Mouse (Mus musculus) frontal cortex, postnatal 14 days (tissue): ENCODE data around the gene Rgs6.

Source experiments
- DNase-seq, 2 experiments: peaks; one replicate each; pipeline ENCODE4 v3.0.0; 2022; ENCODE audit warnings: low spot score in 2 of 2

The Rgs6 gene

GRCm38 (mm10) chr12:82972661-82973060 lies 384.6 kb downstream of the Rgs6 start:
- no peak for DNase-seq

GRCm38 (mm10) chr12:82973771-82974170 lies 385.7 kb downstream of the Rgs6 start:
- no peak for DNase-seq

- no peak for DNase-seq
Observed at GRCm38 (mm10) chr12:82978275-82978674, 390.2 kb downstream of the Rgs6 start.

- no peak for DNase-seq
Observed at GRCm38 (mm10) chr12:82982716-82983115, 394.6 kb downstream of the Rgs6 start.

GRCm38 (mm10) chr12:82985300-82985699 lies 397.2 kb downstream of the Rgs6 start:
- DNase-seq, result no peak

GRCm38 (mm10) chr12:82987661-82988060 lies 399.6 kb downstream of the Rgs6 start:
- DNase-seq, result no peak

GRCm38 (mm10) chr12:82993905-82994304 lies 405.8 kb downstream of the Rgs6 start:
- peak in 1 of 2 experiments; percentile 2 for DNase-seq

GRCm38 (mm10) chr12:82996775-82997174 lies 408.7 kb downstream of the Rgs6 start:
- no peak for DNase-seq

- no peak for DNase-seq
Observed at GRCm38 (mm10) chr12:82998682-82999332, 410.7 kb downstream of the Rgs6 start.

GRCm38 (mm10) chr12:82999333-83000032 lies 411.4 kb downstream of the Rgs6 start:
- DNase-seq, result no peak

- no peak for DNase-seq
Observed at GRCm38 (mm10) chr12:83000033-83000570, 412.0 kb downstream of the Rgs6 start.

- DNase-seq, result no peak
Observed at GRCm38 (mm10) chr12:83000957-83001356, 412.9 kb downstream of the Rgs6 start.

GRCm38 (mm10) chr12:83004014-83004682 lies 416.1 kb downstream of the Rgs6 start:
- DNase-seq, result no peak

- no peak for DNase-seq
Observed at GRCm38 (mm10) chr12:83011056-83011565, 423.0 kb downstream of the Rgs6 start.

- no peak for DNase-seq
Observed at GRCm38 (mm10) chr12:83013918-83014691, 426.0 kb downstream of the Rgs6 start.

GRCm38 (mm10) chr12:83014848-83015247 lies 426.8 kb downstream of the Rgs6 start:
- no peak for DNase-seq

- DNase-seq, result no peak
Observed at GRCm38 (mm10) chr12:83015366-83015765, 427.3 kb downstream of the Rgs6 start.

GRCm38 (mm10) chr12:83016486-83016885 lies 428.4 kb downstream of the Rgs6 start:
- no peak for DNase-seq

GRCm38 (mm10) chr12:83018005-83018404 lies 429.9 kb downstream of the Rgs6 start:
- peak; percentile 55 to 91 for DNase-seq

GRCm38 (mm10) chr12:83026985-83027384 lies 438.9 kb downstream of the Rgs6 start:
- DNase-seq, result no peak

- DNase-seq, result no peak
Observed at GRCm38 (mm10) chr12:83033171-83033835, 445.2 kb downstream of the Rgs6 start.
